Mouse (Mus musculus) spleen, adult 18-20 months (tissue): ENCODE results near the gene Maats1.

ENCODE experiments used
- DNase-seq, 2 experiments: peaks; one replicate each; pipeline ENCODE4 v3.0.0; 2022; ENCODE audit warnings: mixed read lengths in 2 of 2

Gene Maats1

GRCm38 (mm10) chr16:38287762-38288161 lies 54.2 kb downstream of the Maats1 start:
- DNase-seq, result no peak

- DNase-seq, result no peak
These were observed 54.6 kb downstream of the Maats1 start for GRCm38 (mm10) chr16:38287357-38287756.

- DNase-seq, result no peak
These were observed 55.4 kb downstream of the Maats1 start for GRCm38 (mm10) chr16:38286541-38286940.

- DNase-seq, result no peak
These were observed 56.1 kb downstream of the Maats1 start for GRCm38 (mm10) chr16:38285801-38286200.

DNA sequence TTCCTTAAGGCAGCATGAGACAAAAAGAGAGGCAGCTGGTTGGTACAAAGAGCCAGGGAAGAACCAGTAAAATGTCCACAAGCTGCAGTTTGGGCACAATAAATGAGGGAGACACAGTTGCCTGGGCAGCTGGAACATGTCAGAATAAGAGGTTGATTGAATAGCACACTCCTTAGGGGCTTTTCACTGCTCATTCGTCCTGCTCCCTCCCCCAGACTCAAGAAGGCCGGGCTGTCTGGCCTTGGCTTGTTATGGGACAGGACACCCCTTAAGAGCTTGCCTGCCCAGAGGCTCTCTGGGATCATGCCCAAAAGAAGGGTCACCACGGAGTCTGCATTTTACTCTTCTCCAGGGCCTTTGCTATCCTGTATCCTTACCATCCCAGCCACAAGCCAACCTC lies 58.6 kb downstream of the Maats1 start:
- no peak for DNase-seq

DNA sequence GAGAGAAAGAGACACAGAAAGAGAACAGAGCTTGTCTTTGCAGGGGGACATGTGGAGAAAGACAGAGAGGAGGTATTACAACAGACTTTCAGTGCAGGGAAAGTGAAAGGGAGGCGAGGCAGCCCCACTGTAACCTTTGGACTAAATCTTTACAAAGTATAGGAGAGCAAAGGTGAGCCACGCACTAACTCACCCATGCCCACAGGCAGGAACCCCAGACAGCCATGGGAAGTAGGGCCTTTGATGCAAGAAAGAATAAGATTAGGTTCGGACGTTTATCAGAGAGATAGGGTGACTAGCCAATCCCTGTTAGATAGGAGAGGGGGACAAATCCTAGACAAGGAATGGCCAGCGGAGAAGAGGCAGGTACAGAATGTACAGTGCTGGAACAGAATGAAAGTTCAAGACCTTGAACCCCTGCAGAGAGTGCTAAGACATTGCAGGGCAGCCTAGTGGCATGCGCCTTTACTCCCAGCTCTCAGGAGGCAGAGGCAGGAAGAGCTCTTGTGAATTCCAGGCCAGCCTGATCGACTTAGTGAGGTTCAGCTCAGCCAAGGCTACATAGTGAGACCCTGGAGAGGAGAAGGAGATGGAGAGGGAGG lies 59.3 kb downstream of the Maats1 start:
- DNase-seq, result no peak

DNA sequence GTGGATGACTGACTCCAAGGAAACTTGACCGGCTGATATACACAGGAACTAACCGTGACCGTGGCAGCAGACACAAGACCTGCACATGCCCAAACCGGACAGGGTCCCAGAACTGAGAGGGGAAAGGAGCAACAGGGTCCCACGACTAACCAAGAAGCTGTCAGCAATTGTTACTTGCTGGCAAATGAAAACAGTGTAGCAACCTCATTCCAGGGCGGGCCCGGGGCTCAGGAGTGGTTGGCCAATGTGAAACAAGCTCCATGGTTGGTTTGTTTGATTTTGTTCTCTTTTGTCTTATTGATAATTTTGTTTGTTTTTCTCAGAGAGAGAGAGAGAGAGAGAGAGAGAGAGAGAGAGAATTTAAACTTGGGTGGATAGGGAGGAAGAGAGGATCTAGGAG lies 61.0 kb downstream of the Maats1 start:
- DNase-seq, result no peak

DNA sequence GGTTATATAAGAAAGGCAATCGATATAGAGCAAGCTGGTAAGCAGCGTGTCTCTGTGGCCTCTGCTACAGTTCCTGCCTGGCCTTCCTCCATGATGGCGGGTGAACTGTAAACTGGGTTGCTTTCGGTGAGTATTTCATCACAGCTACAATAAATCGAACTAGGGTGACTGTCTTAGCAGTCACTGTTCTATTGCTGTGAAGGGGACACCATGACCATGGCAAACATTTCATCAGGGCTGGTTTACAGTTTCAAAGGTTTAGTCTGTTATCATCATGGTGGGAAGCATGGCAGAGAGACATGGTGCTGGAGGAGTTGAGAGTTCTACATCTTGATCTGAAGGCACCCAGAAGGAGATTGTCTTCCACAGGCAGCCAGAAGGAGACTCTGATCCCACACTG lies 62.1 kb downstream of the Maats1 start:
- DNase-seq, result no peak

DNA sequence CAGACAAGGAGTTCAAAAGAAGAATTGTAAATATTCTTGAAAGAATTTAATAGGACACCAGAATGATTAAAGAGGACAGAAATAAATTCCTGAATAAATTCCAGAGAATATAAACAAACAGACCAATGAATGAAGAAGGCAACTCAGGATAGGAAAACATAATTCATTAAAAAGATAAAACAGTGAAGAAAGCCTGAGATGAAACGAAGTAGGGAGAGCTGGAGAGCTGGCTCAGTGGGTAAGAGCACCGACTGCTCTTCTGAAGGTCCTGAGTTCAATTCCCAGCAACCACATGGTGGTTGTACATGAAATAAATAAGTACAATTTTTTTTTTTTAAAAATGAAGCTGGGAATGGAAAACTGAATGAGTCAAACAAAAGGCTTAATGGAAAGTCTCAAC lies 67.2 kb downstream of the Maats1 start:
- no peak for DNase-seq

DNA sequence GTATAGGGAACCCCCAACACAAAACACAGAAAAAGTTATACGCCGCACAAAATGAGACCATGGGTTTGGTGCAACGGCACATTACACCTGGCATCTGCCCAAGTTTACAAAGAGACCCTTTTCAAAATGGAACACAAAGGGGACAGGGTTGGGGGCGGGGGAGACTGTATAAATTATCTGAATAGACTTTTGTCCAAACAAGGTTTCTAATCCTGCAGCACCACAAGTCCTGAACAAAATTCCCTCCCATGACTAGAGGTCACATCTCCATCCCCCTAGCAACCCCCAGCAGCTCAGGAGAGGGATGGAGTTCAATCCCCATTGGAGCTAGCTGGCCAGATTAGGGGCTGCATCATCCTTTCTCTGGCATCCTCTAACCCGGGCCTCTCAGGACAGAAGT lies 69.5 kb downstream of the Maats1 start:
- DNase-seq, result no peak

DNA sequence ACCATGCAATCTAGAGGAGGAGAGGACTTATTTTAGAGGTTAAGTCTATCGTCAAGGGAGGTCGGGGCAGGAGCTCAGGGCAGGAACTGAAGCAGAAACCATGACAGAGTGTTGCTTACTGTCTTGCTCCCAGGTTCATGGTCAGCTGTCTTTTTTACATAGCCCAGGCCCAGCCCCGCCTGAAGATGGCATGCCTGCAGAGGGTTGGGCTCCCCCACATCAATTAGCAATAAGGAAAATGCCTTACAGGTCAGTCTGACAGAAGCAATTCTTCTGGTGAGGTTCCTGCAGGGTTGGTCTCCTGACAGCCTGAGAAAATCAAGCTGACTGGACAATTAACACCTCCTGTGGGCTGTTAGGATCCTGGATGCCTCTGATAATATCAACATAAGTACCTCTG lies 70.3 kb downstream of the Maats1 start:
- no peak for DNase-seq

DNA sequence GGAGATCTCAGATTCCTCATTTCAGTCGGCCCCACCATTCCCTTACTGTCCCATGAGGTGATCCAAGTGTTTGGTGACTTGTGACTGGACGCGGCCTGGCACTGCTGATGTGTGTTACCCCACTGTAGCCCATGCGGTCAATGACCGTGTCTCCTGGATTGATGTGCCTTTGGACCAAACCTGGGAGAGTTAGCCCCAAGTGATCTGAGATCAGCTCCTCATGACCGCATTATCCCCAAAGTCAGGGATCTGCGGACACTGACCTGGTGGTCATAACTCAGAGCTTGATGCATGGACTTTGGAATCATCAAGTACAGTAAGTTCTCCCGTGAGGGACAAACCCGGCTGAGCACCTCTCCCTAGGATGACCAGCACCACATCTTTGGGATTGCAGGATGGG lies 86.0 kb downstream of the Maats1 start:
- DNase-seq, result no peak

- no peak for DNase-seq
These were observed 86.8 kb downstream of the Maats1 start for GRCm38 (mm10) chr16:38255107-38255506.

DNA sequence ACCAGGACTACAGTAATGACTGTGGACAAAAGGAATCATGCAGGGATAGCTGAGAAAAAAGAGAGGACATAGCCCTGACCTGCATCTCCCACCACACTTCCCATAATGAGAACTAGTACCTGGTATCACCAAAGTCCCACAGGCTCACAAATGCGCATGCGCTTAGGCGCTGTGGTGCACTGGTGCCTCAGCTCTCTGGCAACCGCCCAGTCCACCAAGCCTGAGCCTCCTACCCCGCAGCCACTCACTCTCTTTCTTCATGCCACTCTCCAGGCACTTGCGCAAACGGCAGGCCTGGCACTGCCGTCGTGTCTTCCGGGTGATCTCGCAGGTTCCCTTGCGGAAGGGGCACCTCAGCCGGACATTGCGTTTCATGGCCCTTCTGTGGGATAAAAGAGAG lies 87.9 kb downstream of the Maats1 start:
- DNase-seq, result no peak

- no peak for DNase-seq
These were observed 91.5 kb downstream of the Maats1 start for GRCm38 (mm10) chr16:38250467-38250866.

GRCm38 (mm10) chr16:38248331-38248961 lies 93.5 kb downstream of the Maats1 start:
- DNase-seq, result no peak
